Mouse (Mus musculus): Measurements from ENCODE around the gene Casz1.
A peak's percentile ranks its signal among the peaks of the same experiment; 100 is the strongest.

The Casz1 gene

GRCm38 (mm10) chr4:148930721-148931229, 126.5 kb downstream of the Casz1 start:
- DNase-seq (ENCODE audit: low spot score in 2 of 2): no peak

DNA sequence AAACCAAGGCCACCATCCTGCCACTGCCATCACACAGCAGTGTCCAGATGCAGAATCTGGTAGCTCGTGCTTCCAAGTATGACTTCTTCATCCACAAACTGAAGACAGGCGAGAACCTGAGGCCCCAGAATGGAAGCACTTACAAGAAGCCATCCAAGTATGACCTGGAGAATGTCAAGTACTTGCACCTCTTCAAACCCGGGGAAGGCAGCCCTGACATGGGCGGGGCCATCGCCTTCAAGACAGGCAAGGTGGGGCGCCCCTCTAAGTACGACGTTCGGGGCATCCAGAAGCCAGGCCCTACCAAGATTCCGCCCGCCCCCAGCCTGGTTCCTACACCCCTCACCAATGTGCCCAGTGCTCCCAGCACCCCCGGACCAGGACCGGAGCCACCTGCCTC, 128.9 kb downstream of the Casz1 start:
- DNase-seq (ENCODE audit: low spot score in 2 of 2): no peak

DNA sequence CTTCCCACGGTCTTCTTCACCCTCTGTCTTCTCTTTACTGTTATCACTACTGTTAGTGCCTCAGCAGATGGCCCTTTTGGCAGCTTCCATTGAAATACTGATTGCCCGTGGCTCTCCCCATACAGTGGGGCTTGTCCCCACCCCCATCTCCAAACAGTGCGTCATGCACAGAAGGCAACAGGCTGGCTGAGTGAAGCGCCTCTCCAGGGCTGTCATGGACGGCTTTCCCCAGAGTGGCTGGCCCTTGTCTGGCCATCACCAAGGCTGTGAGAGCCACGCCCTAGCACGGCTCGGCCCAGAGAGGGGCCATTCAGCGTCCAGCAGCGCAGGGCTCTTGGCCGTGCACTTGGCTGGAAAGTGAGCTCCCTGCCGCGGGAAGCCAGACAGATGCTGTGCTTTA, 131.0 kb downstream of the Casz1 start:
- DNase-seq (ENCODE audit: low spot score in 2 of 2): peak; percentile 27 to 33

DNA sequence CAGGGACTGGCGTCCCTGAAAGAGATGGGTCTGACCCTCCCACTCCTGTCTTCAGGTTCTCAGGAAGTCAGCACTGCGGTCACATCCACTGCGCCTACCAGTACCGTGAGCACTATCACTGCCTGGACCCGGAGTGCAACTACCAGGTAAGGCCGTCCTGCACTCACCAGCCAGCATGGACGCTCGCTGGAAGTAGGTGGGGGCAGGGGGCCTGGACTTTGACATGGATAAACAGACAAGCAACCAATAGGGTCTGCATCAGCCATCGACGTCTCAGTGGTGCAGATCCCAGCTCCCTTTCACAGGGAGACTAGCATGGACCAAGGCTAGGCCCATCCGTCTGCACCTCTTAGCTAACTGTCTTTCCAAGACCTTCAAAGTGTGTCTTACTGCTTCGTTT, 131.9 kb downstream of the Casz1 start:
- no peak for DNase-seq (ENCODE audit: low spot score in 2 of 2)

DNA sequence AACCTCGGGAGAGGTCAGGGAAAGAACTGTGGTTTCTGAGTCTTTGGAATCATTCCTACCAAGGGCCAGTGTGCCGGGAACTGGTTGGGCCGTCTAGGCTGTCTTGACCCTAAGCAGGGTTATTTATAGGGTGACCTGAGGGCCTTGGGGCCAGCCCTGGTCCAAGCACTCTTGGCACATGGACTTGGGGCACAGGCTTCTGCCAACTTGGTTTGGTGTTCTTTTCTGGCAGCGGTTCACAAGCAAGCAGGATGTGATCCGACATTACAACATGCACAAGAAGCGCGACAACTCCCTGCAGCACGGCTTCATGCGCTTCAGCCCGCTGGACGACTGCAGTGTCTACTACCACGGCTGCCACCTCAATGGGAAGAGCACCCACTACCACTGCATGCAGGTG, 132.5 kb downstream of the Casz1 start:
- DNase-seq (ENCODE audit: low spot score in 2 of 2): no peak

DNA sequence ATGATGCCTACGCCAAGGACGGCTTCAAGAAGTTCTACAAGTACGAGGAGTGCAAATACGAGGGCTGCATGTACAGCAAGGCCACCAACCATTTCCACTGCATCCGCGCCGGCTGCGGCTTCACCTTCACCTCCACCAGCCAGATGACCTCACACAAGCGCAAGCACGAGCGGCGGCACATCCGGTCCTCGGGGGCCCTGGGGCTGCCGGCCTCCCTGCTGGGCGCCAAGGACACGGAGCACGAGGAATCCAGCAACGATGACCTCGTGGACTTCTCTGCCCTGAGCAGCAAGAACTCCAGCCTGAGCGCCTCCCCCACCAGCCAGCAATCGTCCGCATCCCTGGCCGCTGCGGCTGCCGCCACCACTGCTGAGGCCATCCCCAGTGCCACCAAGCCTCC, 134.3 kb downstream of the Casz1 start:
- DNase-seq (ENCODE audit: low spot score in 2 of 2): no peak

GRCm38 (mm10) chr4:148940674-148941211, 136.5 kb downstream of the Casz1 start:
- DNase-seq (ENCODE audit: low spot score in 2 of 2): peak; percentile 64 to 70

DNA sequence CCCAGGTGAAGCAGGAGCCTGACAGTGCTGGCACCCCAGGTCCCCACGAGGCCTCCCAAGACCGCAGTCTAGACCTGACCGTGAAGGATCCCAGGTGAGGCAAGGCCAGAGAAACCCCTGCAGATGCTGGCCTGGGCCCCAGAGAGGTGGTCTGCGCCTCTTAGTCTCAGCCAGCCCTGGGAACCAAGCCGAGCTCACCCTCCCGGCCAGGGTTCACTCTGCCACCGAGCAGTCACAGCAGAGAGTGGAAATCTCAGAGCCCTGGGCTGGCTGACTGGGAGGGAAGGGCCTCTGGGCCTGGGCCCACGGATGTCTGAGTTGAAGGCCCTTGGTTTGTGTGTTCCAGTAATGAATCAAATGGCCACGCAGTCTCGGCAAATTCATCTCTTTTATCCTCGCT, 137.1 kb downstream of the Casz1 start:
- no peak for DNase-seq (ENCODE audit: low spot score in 2 of 2)

DNA sequence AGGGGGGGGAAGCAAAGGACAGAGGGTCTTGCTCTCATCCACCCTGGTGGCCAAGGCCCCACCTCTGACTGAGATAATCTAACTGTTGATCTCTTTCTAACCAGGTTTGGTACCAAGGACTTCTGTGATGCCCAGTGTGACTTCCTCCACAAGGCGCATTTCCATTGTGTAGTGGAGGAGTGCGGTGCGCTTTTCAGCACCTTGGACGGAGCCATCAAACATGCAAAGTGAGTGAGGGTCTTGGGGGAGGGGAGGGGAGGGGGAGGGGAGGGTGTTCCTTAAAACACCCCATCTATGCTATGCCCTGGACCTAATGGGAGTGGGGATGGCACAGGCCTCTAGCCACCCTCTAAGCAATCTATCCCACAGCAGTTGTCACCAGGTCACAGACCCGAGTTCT, 138.9 kb downstream of the Casz1 start:
- DNase-seq (ENCODE audit: low spot score in 2 of 2): no peak

GRCm38 (mm10) chr4:148945476-148945881, 141.2 kb downstream of the Casz1 start:
- DNase-seq (ENCODE audit: low spot score in 2 of 2): peak; percentile 39 to 41

DNA sequence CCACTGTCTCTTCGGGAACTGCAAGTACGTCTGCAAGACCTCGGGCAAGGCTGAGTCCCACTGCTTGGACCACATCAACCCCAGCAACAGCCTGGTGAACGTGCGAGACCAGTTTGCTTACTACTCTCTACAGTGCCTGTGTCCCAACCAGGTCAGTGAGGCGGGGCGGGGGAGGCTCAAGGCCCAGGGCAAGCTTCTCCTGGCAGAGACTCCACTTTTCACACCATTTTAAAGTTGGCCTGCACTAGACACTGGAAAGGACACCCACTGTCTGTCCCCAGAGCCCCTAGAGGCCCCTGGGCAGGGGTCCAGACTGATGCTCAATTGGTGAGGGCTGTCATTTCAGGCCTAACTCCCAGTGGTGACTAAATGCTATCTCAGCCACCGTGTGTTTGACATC, 141.8 kb downstream of the Casz1 start:
- DNase-seq (ENCODE audit: low spot score in 2 of 2): no peak

GRCm38 (mm10) chr4:148947833-148948388, 143.7 kb downstream of the Casz1 start:
- DNase-seq (ENCODE audit: low spot score in 2 of 2): peak; percentile 71 to 81

DNA sequence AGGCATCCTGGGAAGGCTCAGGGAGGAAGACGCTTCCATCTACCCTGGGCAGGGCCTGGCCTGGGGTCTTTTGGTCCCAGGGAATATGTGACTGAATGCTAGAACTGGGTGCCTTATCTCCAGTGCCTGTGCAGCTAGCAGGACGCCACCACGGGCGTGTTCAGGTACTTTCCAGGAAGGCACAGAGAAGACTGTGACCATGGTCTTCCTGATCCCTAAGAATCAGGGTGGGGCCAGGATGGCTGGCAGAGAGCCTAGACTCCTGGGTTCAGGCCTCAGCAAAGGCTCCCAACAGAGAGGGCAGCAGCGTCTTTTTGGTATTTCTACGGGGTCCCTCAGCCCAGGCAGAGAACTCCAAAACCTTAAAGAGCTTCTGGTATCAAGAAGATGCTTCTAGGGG, 146.3 kb downstream of the Casz1 start:
- no peak for DNase-seq (ENCODE audit: low spot score in 2 of 2)

DNA sequence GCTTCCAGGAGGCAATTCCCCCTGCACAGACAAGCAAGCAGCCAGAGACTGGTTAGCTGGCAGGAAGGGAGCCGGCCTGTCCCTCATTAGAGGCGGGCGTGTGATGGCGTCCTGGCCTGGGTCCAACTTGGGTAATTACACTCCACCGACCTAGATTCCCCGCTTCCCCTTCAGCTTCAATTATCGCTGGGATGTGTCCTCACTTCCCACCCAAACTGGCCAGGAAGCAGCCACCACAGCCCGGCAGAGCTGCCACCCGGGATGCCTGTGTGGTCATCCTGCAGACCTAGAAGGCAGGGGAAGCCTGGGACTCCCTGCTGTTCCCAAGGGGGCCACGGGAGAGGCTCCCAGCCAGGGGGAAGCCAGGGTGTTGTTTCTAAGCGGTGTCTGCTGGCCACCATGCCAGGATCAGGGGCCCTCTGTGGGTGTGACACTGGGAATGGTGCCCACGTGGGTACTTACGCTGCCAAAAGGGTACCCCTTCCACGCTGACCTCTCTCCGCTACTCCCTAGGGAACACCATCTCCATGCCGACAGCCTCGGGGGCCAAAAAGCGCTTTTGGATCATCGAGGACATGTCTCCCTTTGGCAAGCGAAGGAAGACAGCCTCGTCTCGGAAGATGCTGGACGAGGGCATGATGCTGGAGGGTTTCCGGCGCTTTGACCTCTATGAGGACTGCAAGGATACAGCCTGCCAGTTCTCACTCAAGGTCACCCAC, 146.9 kb downstream of the Casz1 start:
- DNase-seq (ENCODE audit: low spot score in 2 of 2): no peak

DNA sequence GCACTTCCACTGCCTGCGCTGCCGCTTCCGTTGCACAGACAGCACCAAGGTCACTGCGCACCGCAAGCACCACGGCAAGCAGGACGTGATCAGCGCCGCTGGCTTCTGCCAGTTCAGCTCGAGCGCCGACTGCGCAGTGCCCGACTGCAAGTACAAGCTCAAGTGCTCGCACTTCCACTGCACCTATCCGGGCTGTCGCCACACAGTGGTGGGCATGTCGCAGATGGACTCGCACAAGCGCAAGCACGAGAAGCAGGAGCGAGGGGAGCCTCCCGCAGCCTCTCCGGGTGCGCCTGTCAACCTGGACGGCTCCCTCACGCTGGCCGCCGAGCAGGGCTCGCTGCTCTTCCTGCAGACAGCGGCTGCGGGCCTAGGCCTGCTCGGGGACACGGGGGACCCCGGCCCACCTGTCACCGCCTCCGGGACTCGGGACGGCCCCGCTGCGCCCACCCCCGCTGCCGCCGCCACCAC, 147.6 kb downstream of the Casz1 start:
- no peak for DNase-seq (ENCODE audit: low spot score in 2 of 2)

GRCm38 (mm10) chr4:148952328-148953222, 148.3 kb downstream of the Casz1 start:
- no peak for DNase-seq (ENCODE audit: low spot score in 2 of 2)

DNA sequence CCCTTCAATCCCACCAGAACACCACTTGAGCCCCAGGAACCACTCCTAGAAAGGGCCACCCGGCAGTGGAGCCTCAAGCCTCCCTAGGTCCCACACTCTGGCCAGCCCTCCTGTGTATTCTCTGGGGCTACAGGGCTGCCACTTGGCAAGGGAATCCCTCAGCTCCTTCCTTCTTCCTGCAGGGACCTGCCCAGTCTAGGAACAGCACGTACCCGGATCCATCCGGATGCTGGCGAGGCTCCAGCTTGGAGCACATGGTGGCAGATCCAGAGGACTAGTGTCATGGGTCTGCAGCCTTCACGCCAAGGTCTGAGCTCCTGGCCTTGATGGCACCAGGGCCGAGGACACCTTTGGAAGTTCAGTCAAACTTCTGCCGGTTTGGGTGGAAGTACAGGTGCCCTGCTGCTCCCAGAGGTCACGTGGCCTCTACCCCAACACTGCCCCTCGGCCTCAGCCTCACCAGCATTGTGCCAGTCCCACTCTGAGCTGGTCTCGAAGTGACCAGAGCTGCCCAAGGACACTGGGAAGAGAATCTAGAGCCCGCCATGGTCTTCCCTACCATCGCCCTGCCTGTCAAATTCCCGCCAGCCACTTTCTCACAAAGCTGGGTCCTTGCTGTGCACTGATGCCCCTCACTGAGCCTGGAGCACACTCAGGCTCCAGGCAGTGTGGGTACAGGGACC, 151.0 kb downstream of the Casz1 start:
- DNase-seq (ENCODE audit: low spot score in 2 of 2): peak in 1 of 2 experiments; percentile 45

GRCm38 (mm10) chr4:148960011-148960410, 155.8 kb downstream of the Casz1 start:
- DNase-seq (ENCODE audit: low spot score in 2 of 2): no peak

GRCm38 (mm10) chr4:148961081-148961480, 156.9 kb downstream of the Casz1 start:
- no peak for DNase-seq (ENCODE audit: low spot score in 2 of 2)

- DNase-seq (ENCODE audit: low spot score in 2 of 2): no peak
Observed at GRCm38 (mm10) chr4:148962096-148962495, 157.9 kb downstream of the Casz1 start.

GRCm38 (mm10) chr4:148964541-148965310, 160.5 kb downstream of the Casz1 start:
- DNase-seq (ENCODE audit: low spot score in 2 of 2): no peak

All from urinary bladder, adult 18-20 months (tissue).